Mouse (Mus musculus) cerebellum, adult 2 months (tissue): Measurements from ENCODE around the gene Bag6. TPM values are rescaled to one million over a fixed set of nuclear protein-coding genes. Genes with fewer than 3 reads are reported as not detected.

Experiments used
- DNase-seq, 2 experiments: peaks; one replicate each; pipeline ENCODE4 v3.0.0; 2021
- H3K27ac ChIP-seq: fragments of 200-500 bp; 2 replicates; pipeline ENCODE4 v1.5.1; 2012; ENCODE audit warnings: low read length, control low read depth, inconsistent platforms; ENCODE audit not compliant: insufficient read depth
- H3K27me3 ChIP-seq: fragments of 200-500 bp; 2 replicates; pipeline ENCODE4 v1.6.1; 2012; ENCODE audit warnings: inconsistent platforms, mild to moderate bottlenecking, low read length, moderate library complexity; ENCODE audit not compliant: control insufficient read depth, insufficient read depth
- H3K4me1 ChIP-seq: fragments of 200-500 bp; 2 replicates; pipeline ENCODE4 v1.6.1; 2011; ENCODE audit warnings: low read length; ENCODE audit not compliant: control insufficient read depth, insufficient read depth
- H3K4me3 ChIP-seq: fragments of 200-500 bp; replicated peaks from 2 replicates; pipeline ENCODE3; 2011; ENCODE audit warnings: mild to moderate bottlenecking, low read depth, low read length, control low read depth; ENCODE audit not compliant: insufficient read depth
- CTCF ChIP-seq: fragments of 200-500 bp; IDR thresholded peaks from 2 replicates; pipeline ENCODE4 v1.5.1; 2011; ENCODE audit warnings: low read depth, mild to moderate bottlenecking, control low read depth, low read length, moderate library complexity, borderline replicate concordance; ENCODE audit not compliant: insufficient read depth
- POLR2A ChIP-seq: fragments of 200-500 bp; IDR thresholded peaks from 2 replicates; pipeline ENCODE4 v1.6.1; 2011; ENCODE audit warnings: low read length, control low read depth, borderline replicate concordance; ENCODE audit not compliant: insufficient read depth
- WGBS: fragments of 180-500 bp; shearing (Covaris S2); methylation state at CpG from one replicate; pipeline ENCODE4 v1.1.7; 2018; 5-methylcytosine and 5-hydroxymethylcytosine counted together
- polyA plus RNA-seq: library from polyadenylated mRNA; depleted of rRNA; stranded (reverse); fragments of >200 nt; gene quantifications from 2 replicates; pipeline ENCODE4 v1.2.3, GENCODE M21; 2012; rRNA removed

Bag6 gene
- polyA plus RNA-seq, 1 experiment = 211 TPM

GRCm38 (mm10) chr17:35190096-35190495, 55.1 kb downstream of the Bag6 start:
- Histone ChIP-seq H3K4me1 (no peaks in the 10 kb centered on the region), H3K27me3 (no peaks in the 10 kb centered on the region), H3K4me3 (no peak overlapping the region), H3K27ac (no peak overlapping the region)
- DNase-seq = no peak
- no peak for TF ChIP-seq POLR2A
- TF ChIP-seq CTCF = no peak
- 72% methylated on average over 4 of the region's 4 CpGs for WGBS

GRCm38 (mm10) chr17:35191723-35192122, 56.7 kb downstream of the Bag6 start:
- WGBS = 57% methylated on average over 2 of the region's 2 CpGs
- Histone ChIP-seq H3K27me3 (no peaks in the 10 kb centered on the region), H3K4me1 (no peaks in the 10 kb centered on the region), H3K4me3 (no peak overlapping the region), H3K27ac (no peak overlapping the region)
- DNase-seq = no peak
- TF ChIP-seq POLR2A (no peak), CTCF (no peak)

- no peak for DNase-seq
- WGBS = 85% methylated on average over 5 of the region's 5 CpGs
- Histone ChIP-seq H3K4me3 (no peak overlapping the region), H3K4me1 (no peaks in the 10 kb centered on the region), H3K27ac (no peak overlapping the region), H3K27me3 (no peaks in the 10 kb centered on the region)
- TF ChIP-seq POLR2A = no peak
- TF ChIP-seq CTCF = no peak
Observed at GRCm38 (mm10) chr17:35192924-35193323, 57.9 kb downstream of the Bag6 start.

GRCm38 (mm10) chr17:35193881-35194843, 59.2 kb downstream of the Bag6 start, which contains the start of gene Ltb:
Gene Ltb (plus strand): TSS chr17:35194439.
- Histone ChIP-seq H3K27me3 (no peaks in the 10 kb centered on the region), H3K4me1 (no peaks in the 10 kb centered on the region), H3K27ac (no peak within 1 kb of the TSS), H3K4me3 (no peak within 1 kb of the TSS)
- TF ChIP-seq CTCF = no peak
- TF ChIP-seq POLR2A = no peak
- no peak for DNase-seq
- WGBS = 69% methylated on average over 28 of the region's 28 CpGs

GRCm38 (mm10) chr17:35194844-35195630, 60.1 kb downstream of the Bag6 start:
- TF ChIP-seq CTCF (no peak), POLR2A (no peak)

GRCm38 (mm10) chr17:35195631-35196320, 60.8 kb downstream of the Bag6 start:
- H3K4me3 ChIP-seq = no peak overlapping the region

More at GRCm38 (mm10) chr17:35194844-35195630, 60.1 kb downstream of the Bag6 start:
- Histone ChIP-seq H3K27ac (no peak overlapping the region), H3K4me3 (no peak overlapping the region), H3K4me1 (no peaks in the 10 kb centered on the region), H3K27me3 (no peaks in the 10 kb centered on the region)
- 48% methylated on average over 19 of the region's 19 CpGs for WGBS
- DNase-seq = no peak

GRCm38 (mm10) chr17:35196321-35196641, 61.3 kb downstream of the Bag6 start:
- H3K27ac ChIP-seq = no peak overlapping the region
- no peaks in the 10 kb centered on the region for H3K4me1 ChIP-seq
- 30% methylated on average over 9 of the region's 9 CpGs for WGBS
- no peak for DNase-seq
- no peak overlapping the region for H3K4me3 ChIP-seq
- no peak for TF ChIP-seq POLR2A
- no peak for TF ChIP-seq CTCF
- H3K27me3 ChIP-seq = no peaks in the 10 kb centered on the region

More at GRCm38 (mm10) chr17:35195631-35196320, 60.8 kb downstream of the Bag6 start:
- Histone ChIP-seq H3K27me3 (no peaks in the 10 kb centered on the region), H3K4me1 (no peaks in the 10 kb centered on the region), H3K27ac (no peak overlapping the region)
- peak; percentile 38 to 53 for DNase-seq
- WGBS = 2% methylated on average over 66 of the region's 66 CpGs
- TF ChIP-seq CTCF = peak; percentile 69
- TF ChIP-seq POLR2A = no peak

Other genes starting within 250 kb of the Bag6 start
- 2.3 and 2.9 TPM in 2 replicates for gene C2, start 236.9 kb upstream of the Bag6 start, polyA plus RNA-seq
- gene Ehmt2, start 236.7 kb upstream of the Bag6 start, polyA plus RNA-seq = 174 and 182 TPM in 2 replicates
- 0.05 TPM in 1 of 2 replicates, not detected in the other for gene Slc44a4, start 220.7 kb upstream of the Bag6 start, polyA plus RNA-seq
- gene Neu1, start 203.9 kb upstream of the Bag6 start, polyA plus RNA-seq = 58.7 and 60.9 TPM in 2 replicates
- 4.6 and 9.2 TPM in 2 replicates for gene Hspa1b, start 175.9 kb upstream of the Bag6 start, polyA plus RNA-seq
- not detected in 2 replicates for gene Gm20481, start 165.3 kb upstream of the Bag6 start, polyA plus RNA-seq
- 10.5 and 14.9 TPM in 2 replicates for gene Hspa1a, start 163.0 kb upstream of the Bag6 start, polyA plus RNA-seq
- 0.49 and 0.89 TPM in 2 replicates for gene Hspa1l, start 162.5 kb upstream of the Bag6 start, polyA plus RNA-seq
- 56.2 and 63.7 TPM in 2 replicates for gene Lsm2, start 153.3 kb upstream of the Bag6 start, polyA plus RNA-seq
- 65.3 and 77.0 TPM in 2 replicates for gene Vars, start 134.2 kb upstream of the Bag6 start, polyA plus RNA-seq
- 25.5 and 30.1 TPM in 2 replicates for gene Vwa7, start 118.6 kb upstream of the Bag6 start, polyA plus RNA-seq
- 2.0 and 2.3 TPM in 2 replicates for gene Sapcd1, start 107.2 kb upstream of the Bag6 start, polyA plus RNA-seq
- gene Msh5, start 88.4 kb upstream of the Bag6 start, polyA plus RNA-seq = 4.3 and 5.5 TPM in 2 replicates
- 41.2 and 42.9 TPM in 2 replicates for gene Clic1, start 85.2 kb upstream of the Bag6 start, polyA plus RNA-seq
- 59.5 and 63.3 TPM in 2 replicates for gene Ddah2, start 76.1 kb upstream of the Bag6 start, polyA plus RNA-seq
- 0.11 and 0.15 TPM in 2 replicates for gene Ly6g6c, start 69.8 kb upstream of the Bag6 start, polyA plus RNA-seq
- gene Mpig6b, start 69.0 kb upstream of the Bag6 start, polyA plus RNA-seq = 0.25 and 0.43 TPM in 2 replicates
- gene Ly6g6e, start 58.3 kb upstream of the Bag6 start, polyA plus RNA-seq = 5.3 and 6.3 TPM in 2 replicates
- 8.5 and 10.4 TPM in 2 replicates for gene Ly6g6d, start 57.1 kb upstream of the Bag6 start, polyA plus RNA-seq
- gene Ly6g6f, start 49.6 kb upstream of the Bag6 start, polyA plus RNA-seq = 0.86 and 1.1 TPM in 2 replicates
- 337 and 394 TPM in 2 replicates for gene Abhd16a, start 45.9 kb upstream of the Bag6 start, polyA plus RNA-seq
- 0.28 TPM in 1 of 2 replicates, not detected in the other for gene Ly6g5c, start 26.9 kb upstream of the Bag6 start, polyA plus RNA-seq
- 2.2 and 3.4 TPM in 2 replicates for gene Ly6g5b, start 19.8 kb upstream of the Bag6 start, polyA plus RNA-seq
- gene Gpank1, start 13.7 kb upstream of the Bag6 start, polyA plus RNA-seq = 32.7 TPM in 2 replicates
- 231 TPM in 2 replicates for gene Csnk2b, start 13.1 kb upstream of the Bag6 start, polyA plus RNA-seq
- 12.3 and 14.6 TPM in 2 replicates for gene D17H6S53E, start 8.8 kb upstream of the Bag6 start, polyA plus RNA-seq
- 0.21 and 0.28 TPM in 2 replicates for gene Apom, start 3.1 kb upstream of the Bag6 start, polyA plus RNA-seq
- gene Prrc2a, start 29.7 kb downstream of the Bag6 start, polyA plus RNA-seq = 277 and 289 TPM in 2 replicates
- 2.1 and 4.1 TPM in 2 replicates for gene Aif1, start 40.9 kb downstream of the Bag6 start, polyA plus RNA-seq
- gene Lst1, start 53.3 kb downstream of the Bag6 start, polyA plus RNA-seq = 2.8 and 3.2 TPM in 2 replicates
- gene Ltb, start 59.3 kb downstream of the Bag6 start, polyA plus RNA-seq = 0.34 and 0.38 TPM in 2 replicates
- not detected in 2 replicates for gene Tnf, start 66.8 kb downstream of the Bag6 start, polyA plus RNA-seq
- gene Lta, start 70.2 kb downstream of the Bag6 start, polyA plus RNA-seq = 0.11 and 0.13 TPM in 2 replicates
- gene Gm16181, start 85.7 kb downstream of the Bag6 start, polyA plus RNA-seq = not detected in 2 replicates
- 628 TPM in 2 replicates for gene Atp6v1g2, start 98.5 kb downstream of the Bag6 start, polyA plus RNA-seq
- 12.7 and 13.2 TPM in 2 replicates for gene Nfkbil1, start 100.6 kb downstream of the Bag6 start, polyA plus RNA-seq
- gene Ddx39b, start 106.6 kb downstream of the Bag6 start, polyA plus RNA-seq = 438 and 458 TPM in 2 replicates
- 174 and 183 TPM in 2 replicates for gene H2-D1, start 127.6 kb downstream of the Bag6 start, polyA plus RNA-seq
- gene H2-Q1, start 185.2 kb downstream of the Bag6 start, polyA plus RNA-seq = 0.26 and 0.92 TPM in 2 replicates
- 1.4 and 1.5 TPM in 2 replicates for gene H2-Q2, start 207.1 kb downstream of the Bag6 start, polyA plus RNA-seq
- 5.1 and 7.0 TPM in 2 replicates for gene H2-Q4, start 244.4 kb downstream of the Bag6 start, polyA plus RNA-seq